Comparison of ENCODE assay signal across 28 mouse cellular contexts in genomic region chr16:3828021-3828420, GRCm38 (mm10). TPM values are rescaled to one million over a fixed set of nuclear protein-coding genes. Genes with fewer than 3 reads are reported as not detected.
A peak's percentile ranks its signal among the peaks of the same experiment; 100 is the strongest.
DNase-seq lines count a peak whose midpoint lies in the region; ATAC-seq and TF ChIP-seq lines count a peak whose summit lies in the region.
"Had no signal": no experiment of that assay in that cellular context is flagged by ENCODE, and none has a peak within 500 bp of the region (broad histone marks: within the 10 kb centered on the region; RNA-seq: fewer than 3 reads in every experiment).

No protein-coding gene starts in this region.

- no peak for ATAC-seq in liver, embryonic 11.5 days (replicated peaks; ENCODE audit: low FRiP score)
- ATAC-seq: activated CD4-positive, CD25-positive, alpha-beta regulatory T cell, adult 4 months; forebrain, embryonic 14.5 days; forebrain, embryonic 16.5 days had no signal

- H3K9ac ChIP-seq in liver, adult 2 months (ENCODE audit: low read depth, low read length), result no peak overlapping the region
- H3K9ac ChIP-seq in liver, embryonic 11.5 days (ENCODE audit: low read depth, low read length), result no peak overlapping the region
- H3K9ac ChIP-seq: embryonic facial prominence, embryonic 13.5 days; embryonic facial prominence, embryonic 15.5 days; forebrain, embryonic 12.5 days had no signal

- H3K79me3 ChIP-seq in C2C12 (ENCODE audit: low read depth), result no peaks in the 10 kb centered on the region

- TF ChIP-seq CTCF in liver, adult 2 months (IDR thresholded peaks at IDR 0.05; ENCODE audit: low read depth, low read length), result no peak
- TF ChIP-seq CTCF in C2C12 (IDR thresholded peaks at IDR 0.05; ENCODE audit: control insufficient read depth, insufficient read depth, insufficient read length), result no peak

- H3K79me2 ChIP-seq in liver, adult 2 months (ENCODE audit: control insufficient read depth, insufficient read depth, low read length), result no peaks in the 10 kb centered on the region
- no peaks in the 10 kb centered on the region for H3K79me2 ChIP-seq in C2C12 (ENCODE audit: control insufficient read depth, insufficient read depth)

- TF ChIP-seq POLR2A in liver, adult 2 months (IDR thresholded peaks at IDR 0.05; ENCODE audit: extremely low read depth, insufficient read depth, low read length), result no peak

- no peaks in the 10 kb centered on the region for H3K27me3 ChIP-seq in liver, adult 2 months (ENCODE audit: control insufficient read depth, insufficient read depth, low read length)
- H3K27me3 ChIP-seq in liver, embryonic 11.5 days (replicated peaks; ENCODE audit: control insufficient read depth, insufficient read depth, low read length), result no peaks in the 10 kb centered on the region
- no peaks in the 10 kb centered on the region for H3K27me3 ChIP-seq in C2C12 (ENCODE audit: control insufficient read depth, insufficient read depth, insufficient read length)
- H3K27me3 ChIP-seq: embryonic facial prominence, embryonic 13.5 days; embryonic facial prominence, embryonic 15.5 days; forebrain, embryonic 12.5 days had no signal

- WGBS in liver, adult 2 months, result 27% methylated on average over 3 of the region's 3 CpGs
- WGBS in liver, embryonic 11.5 days, result 53% methylated on average over 3 of the region's 3 CpGs

- DNase-seq in liver, adult 2 months (ENCODE audit: extremely low read depth, low read depth, low spot score), result peak; percentile 59
- no peak for DNase-seq in liver, embryonic 11.5 days (ENCODE audit: low spot score)
- DNase-seq in 3T3-L1 (ENCODE audit: low read depth, low spot score), result peak; percentile 20
- DNase-seq in cerebellum, adult 8-10 months, result no peak
- no peak for DNase-seq in urinary bladder, postnatal 10 days (ENCODE audit: low spot score)
- DNase-seq: adrenal gland, adult 8-10 months; adrenal gland, postnatal 14 days; adrenal gland, postnatal 36 days; B cell, adult 2 months; cerebellum, adult 11-12 months; cerebellum, adult 2 months; cerebellum, adult 9-11 months; cerebellum, postnatal 14 days; cerebellum, postnatal 36 days; embryo, embryonic 11 days had no signal

- H3K27ac ChIP-seq in liver, adult 2 months (replicated peaks; ENCODE audit: insufficient read depth, low read depth, low read length), result no peak overlapping the region
- H3K27ac ChIP-seq in liver, embryonic 11.5 days (ENCODE audit: low read depth, low read length), result no peak overlapping the region
- H3K27ac ChIP-seq: embryonic facial prominence, embryonic 13.5 days; embryonic facial prominence, embryonic 15.5 days; forebrain, embryonic 10.5 days; forebrain, embryonic 12.5 days had no signal

- H3K4me3 ChIP-seq in liver, adult 2 months (ENCODE audit: insufficient read depth, low read depth, low read length), result no peak overlapping the region
- H3K4me3 ChIP-seq in liver, embryonic 11.5 days (ENCODE audit: low read depth, low read length), result no peak overlapping the region
- no peak overlapping the region for H3K4me3 ChIP-seq in C2C12 (ENCODE audit: insufficient read depth, poor library complexity, severe bottlenecking)
- H3K4me3 ChIP-seq: embryonic facial prominence, embryonic 13.5 days; embryonic facial prominence, embryonic 15.5 days; erythroblast, embryonic 14.5 days; forebrain, embryonic 10.5 days; forebrain, embryonic 12.5 days had no signal

- no peaks in the 10 kb centered on the region for H3K4me1 ChIP-seq in liver, adult 2 months (ENCODE audit: control insufficient read depth, insufficient read depth, low read length)
- H3K4me1 ChIP-seq in liver, embryonic 11.5 days (replicated peaks; ENCODE audit: control insufficient read depth, insufficient read depth, low read length), result no peaks in the 10 kb centered on the region
- H3K4me1 ChIP-seq: embryonic facial prominence, embryonic 13.5 days; embryonic facial prominence, embryonic 15.5 days; forebrain, embryonic 10.5 days; forebrain, embryonic 12.5 days had no signal

- H3K36me3 ChIP-seq in liver, adult 2 months (ENCODE audit: control insufficient read depth, insufficient read depth, low read length), result no peaks in the 10 kb centered on the region
- H3K36me3 ChIP-seq in liver, embryonic 11.5 days (ENCODE audit: control insufficient read depth, insufficient read depth, low read length), result no peaks in the 10 kb centered on the region
- H3K36me3 ChIP-seq in C2C12 (ENCODE audit: control insufficient read depth, insufficient read depth), result no peaks in the 10 kb centered on the region
- H3K36me3 ChIP-seq: embryonic facial prominence, embryonic 13.5 days; embryonic facial prominence, embryonic 15.5 days; forebrain, embryonic 10.5 days; forebrain, embryonic 12.5 days had no signal

- H3K4me2 ChIP-seq in liver, embryonic 11.5 days, result no peak overlapping the region
- H3K4me2 ChIP-seq: embryonic facial prominence, embryonic 13.5 days; embryonic facial prominence, embryonic 15.5 days; forebrain, embryonic 12.5 days had no signal

- no peak overlapping the region for H3ac ChIP-seq in C2C12 (ENCODE audit: control insufficient read depth, insufficient read length, low read depth)

- H3K9me3 ChIP-seq in liver, embryonic 11.5 days (ENCODE audit: control insufficient read depth, low read length), result no peaks in the 10 kb centered on the region
- H3K9me3 ChIP-seq: embryonic facial prominence, embryonic 13.5 days; embryonic facial prominence, embryonic 15.5 days; forebrain, embryonic 10.5 days; forebrain, embryonic 12.5 days had no signal

TF ChIP-seq in C2C12, 6 proteins besides CTCF, POLR2A, EP300 and RAD21:
- TF ChIP-seq MYOG (IDR thresholded peaks at IDR 0.05; ENCODE audit: control insufficient read depth, extremely low read depth, insufficient read length) (no peak), MYOD1 (IDR thresholded peaks at IDR 0.05; ENCODE audit: control insufficient read depth, insufficient read length, low read depth) (peak; percentile 31)

RNA-seq across cellular contexts. Expression of gene Olfr15, which starts 2.7 kb away (rescaled TPM):
- total RNA-seq in liver, adult 2 months (2014; rRNA removed), result not detected in 2 replicates
- polyA plus RNA-seq in liver, adult 2 months (2012; rRNA removed), result not detected in 2 replicates
- not detected in 2 replicates for polyA plus RNA-seq in liver, embryonic 11.5 days (2014; fragmentation: Nextera tagmentation; extraction: Ambion mirVana)
- polyA plus RNA-seq in C2C12 (2012; fragmentation: generic; extraction: Trizol), result not detected
- total RNA-seq: adrenal gland, adult 18-20 months; adrenal gland, adult 8-10 months; adrenal gland, postnatal 14 days; adrenal gland, postnatal 36 days; common myeloid progenitor, adult 5-6 weeks; ES-E14; MEL had no signal
- polyA plus RNA-seq: activated CD4-positive, CD25-positive, alpha-beta regulatory T cell, adult 4 months; cerebellum, adult 2 months; erythroblast, embryonic 14.5 days; forebrain, embryonic 10.5 days; forebrain, embryonic 14.5 days; forebrain, embryonic 16.5 days had no signal

RNA-seq across cellular contexts. Expression of gene Zfp174, which starts 19.0 kb away (rescaled TPM):
- 1.3 and 1.5 TPM in 2 replicates for total RNA-seq in liver, adult 2 months (2014; rRNA removed)
- polyA plus RNA-seq in liver, adult 2 months (2012; rRNA removed), result 0.71 and 0.73 TPM in 2 replicates
- polyA plus RNA-seq in liver, embryonic 11.5 days (2014; fragmentation: Nextera tagmentation; extraction: Ambion mirVana), result 0.47 and 0.62 TPM in 2 replicates
- polyA plus RNA-seq in C2C12 (2012; fragmentation: generic; extraction: Trizol), result 0.18 TPM
- polyA plus RNA-seq: erythroblast, embryonic 14.5 days had no signal

RNA-seq across cellular contexts. Expression of gene Naa60, which starts 44.2 kb away (rescaled TPM):
- 32.0 and 43.4 TPM in 2 replicates for total RNA-seq in liver, adult 2 months (2014; rRNA removed)
- 83.0 and 88.5 TPM in 2 replicates for polyA plus RNA-seq in liver, adult 2 months (2012; rRNA removed)
- 44.3 and 51.2 TPM in 2 replicates for polyA plus RNA-seq in liver, embryonic 11.5 days (2014; fragmentation: Nextera tagmentation; extraction: Ambion mirVana)
- 27.1 TPM for polyA plus RNA-seq in C2C12 (2012; fragmentation: generic; extraction: Trizol)

RNA-seq across cellular contexts. Expression of gene Zfp597, which starts 56.3 kb away (rescaled TPM):
- total RNA-seq in liver, adult 2 months (2014; rRNA removed), result 8.5 and 10.1 TPM in 2 replicates
- polyA plus RNA-seq in liver, adult 2 months (2012; rRNA removed), result 1.6 and 2.1 TPM in 2 replicates
- 4.2 and 5.9 TPM in 2 replicates for polyA plus RNA-seq in liver, embryonic 11.5 days (2014; fragmentation: Nextera tagmentation; extraction: Ambion mirVana)
- 1.1 TPM for polyA plus RNA-seq in C2C12 (2012; fragmentation: generic; extraction: Trizol)

RNA-seq across cellular contexts. Expression of gene Gm20695, which starts 56.4 kb away (rescaled TPM):
- total RNA-seq in liver, adult 2 months (2014; rRNA removed), result 0.40 and 0.46 TPM in 2 replicates
- 0.13 and 0.19 TPM in 2 replicates for polyA plus RNA-seq in liver, adult 2 months (2012; rRNA removed)
- 0.88 and 3.2 TPM in 2 replicates for polyA plus RNA-seq in liver, embryonic 11.5 days (2014; fragmentation: Nextera tagmentation; extraction: Ambion mirVana)
- polyA plus RNA-seq in C2C12 (2012; fragmentation: generic; extraction: Trizol), result 0.22 TPM
- total RNA-seq: ES-E14 had no signal
- polyA plus RNA-seq: erythroblast, embryonic 14.5 days had no signal

Comparison
In these comparisons a context has a peak if more than half of its experiments do, and no peak if none do; other contexts are left out.
1. DNase-seq: peak in liver, adult 2 months (single experiment) and 3T3-L1 (single experiment); none in liver, embryonic 11.5 days (single experiment), cerebellum, adult 8-10 months (single experiment) and urinary bladder, postnatal 10 days (single experiment).